Mouse (Mus musculus) heart, adult 2 months (tissue): Measurements from ENCODE around the gene Sptbn4.

ENCODE experiments used
- CTCF ChIP-seq: fragments of 200-600 bp; IDR thresholded peaks from 2 replicates; pipeline ENCODE4 v1.8.1; 2022; ENCODE audit warnings: antibody characterized with exemption, mild to moderate bottlenecking, moderate library complexity
- POLR2A ChIP-seq: fragments of 200-500 bp; IDR thresholded peaks from 2 replicates; pipeline ENCODE4 v1.6.1; 2011; ENCODE audit warnings: mild to moderate bottlenecking, low read depth, low read length, control low read depth; ENCODE audit not compliant: insufficient read depth

DNA sequence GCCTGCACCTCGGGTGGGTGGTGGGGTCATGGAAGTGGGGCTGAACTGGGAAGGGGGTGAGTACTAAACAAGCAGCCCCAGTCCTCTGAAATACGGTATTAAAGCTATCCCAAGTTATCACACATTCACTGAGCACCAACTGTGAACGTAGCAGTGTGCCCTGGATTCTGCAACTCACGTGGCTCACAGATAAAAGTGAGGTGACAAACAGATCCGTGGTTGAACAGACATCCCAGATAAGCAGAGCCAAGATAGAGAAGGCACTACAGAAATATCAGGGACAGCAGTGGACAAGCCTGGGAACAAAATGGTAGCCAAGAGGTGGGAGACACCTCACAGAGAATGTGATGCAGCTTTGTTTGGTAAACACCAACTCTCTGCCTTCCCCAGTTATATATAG lies 12.2 kb upstream of the Sptbn4 start:
- TF ChIP-seq CTCF = no peak
- no peak for TF ChIP-seq POLR2A
